Mouse (Mus musculus) forelimb bud, embryonic 11.5 days (tissue): ENCODE measurements at regions not wholly inside any gene's neighbourhood (a gene's known extent, or its start where the extent isn't known, plus 50 kb on each side); places are given as distances from the start of the nearest gene placed in this dataset.

Experiments used
- DNase-seq: peaks from one replicate; pipeline ENCODE4 v3.0.0-alpha.2; 2012; ENCODE audit warnings: low read depth, low spot score

DNA sequence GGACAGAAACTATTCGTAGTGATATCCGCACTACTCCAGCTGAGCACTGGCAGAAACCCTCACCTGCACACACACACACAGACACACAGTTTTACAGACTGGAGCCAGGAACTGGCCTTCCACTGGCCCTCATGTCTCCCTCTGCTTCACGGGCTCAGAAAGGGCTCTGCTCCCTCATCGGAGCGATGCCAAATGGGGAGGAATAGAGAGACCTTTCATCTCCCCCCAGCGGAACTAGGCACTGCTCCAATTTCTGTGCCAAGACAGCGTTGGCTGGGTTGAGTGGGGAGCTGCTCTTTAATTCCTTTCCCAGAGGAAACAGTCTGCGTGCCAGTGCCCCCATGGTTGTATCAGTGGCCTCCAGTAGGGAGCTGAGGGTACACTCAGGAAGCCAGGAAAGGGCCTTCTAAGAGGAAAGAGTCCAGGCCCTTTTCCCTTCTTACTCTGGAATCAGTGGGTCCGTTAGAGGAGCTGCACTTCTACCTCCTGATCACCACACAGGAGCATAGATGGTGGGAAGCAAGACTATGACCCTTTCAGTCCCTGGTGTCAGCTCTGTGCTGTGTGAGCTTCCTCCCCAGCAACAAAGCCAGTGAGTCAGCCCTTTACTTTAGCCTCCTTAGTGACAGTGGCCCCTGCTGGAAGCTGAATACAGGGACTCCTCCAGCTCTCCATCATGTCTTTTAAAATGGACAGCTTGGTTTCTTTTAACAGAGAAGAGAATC is 452.7 kb downstream of the Rps24 start:
- DNase-seq: no peak

DNA sequence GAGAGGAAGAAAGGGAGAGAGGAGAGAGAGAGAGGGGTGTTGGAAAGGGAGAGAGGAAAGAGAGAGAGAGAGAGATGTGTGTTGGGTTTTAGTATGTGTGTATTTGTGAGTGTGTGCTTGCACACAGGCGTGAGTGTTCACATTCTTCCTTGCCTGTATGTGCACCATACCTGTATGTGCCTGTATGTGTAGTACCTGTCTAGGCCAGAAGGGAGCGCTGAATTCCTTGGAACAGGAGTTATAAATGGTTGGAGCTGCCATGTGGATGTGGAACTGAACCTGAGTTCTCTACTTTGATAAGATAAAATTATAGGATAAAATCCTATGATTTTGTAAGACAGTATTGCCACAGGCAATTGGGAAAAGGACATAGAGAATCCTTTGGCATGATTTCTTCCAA is 458.8 kb downstream of the Rps24 start:
- no peak for DNase-seq

DNA sequence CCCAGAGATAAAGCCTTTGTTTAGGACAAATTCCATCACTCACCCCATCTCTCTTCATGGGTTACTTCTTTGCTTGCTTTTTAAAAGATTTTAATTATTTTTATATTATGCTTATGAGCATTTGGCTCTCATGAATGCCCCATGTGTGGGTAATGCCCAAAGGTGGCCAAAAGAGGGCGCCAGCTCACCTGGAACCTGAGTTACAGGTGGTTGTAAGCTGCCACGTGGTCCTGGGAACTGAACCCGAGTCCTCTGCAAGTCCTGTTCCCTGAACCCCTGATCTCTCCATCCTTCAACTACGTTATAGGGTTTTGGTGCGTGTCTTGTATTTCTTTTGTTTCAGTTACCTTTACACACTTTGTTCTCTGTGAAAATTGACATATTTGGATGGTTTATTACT is 460.2 kb downstream of the Rps24 start:
- no peak for DNase-seq

DNA sequence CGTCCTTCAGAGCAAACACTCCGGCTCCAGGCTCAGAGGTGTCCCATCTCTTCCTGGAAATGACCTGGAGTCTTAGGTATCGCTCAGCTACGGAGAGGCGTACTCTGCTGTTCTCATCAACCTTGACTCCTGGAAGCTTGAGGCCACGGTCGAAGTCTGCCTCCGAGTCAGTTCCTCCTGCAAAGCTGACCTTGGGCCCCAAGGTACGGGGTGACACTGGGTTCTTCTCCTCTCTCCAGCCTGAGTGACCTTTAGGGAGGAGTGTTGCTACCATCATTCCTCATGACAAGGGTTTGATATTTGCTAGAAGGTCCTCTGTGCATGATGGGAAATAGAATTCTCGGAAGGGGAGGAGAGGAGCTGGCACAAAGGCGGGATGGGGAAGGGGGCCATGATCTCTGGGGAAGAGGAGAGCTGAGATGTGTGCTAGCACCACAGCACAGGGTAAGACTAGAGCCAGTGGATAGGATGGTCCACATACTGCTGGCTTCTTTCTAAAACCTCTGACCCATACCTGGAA is 469.0 kb downstream of the Rps24 start:
- DNase-seq: no peak

DNA sequence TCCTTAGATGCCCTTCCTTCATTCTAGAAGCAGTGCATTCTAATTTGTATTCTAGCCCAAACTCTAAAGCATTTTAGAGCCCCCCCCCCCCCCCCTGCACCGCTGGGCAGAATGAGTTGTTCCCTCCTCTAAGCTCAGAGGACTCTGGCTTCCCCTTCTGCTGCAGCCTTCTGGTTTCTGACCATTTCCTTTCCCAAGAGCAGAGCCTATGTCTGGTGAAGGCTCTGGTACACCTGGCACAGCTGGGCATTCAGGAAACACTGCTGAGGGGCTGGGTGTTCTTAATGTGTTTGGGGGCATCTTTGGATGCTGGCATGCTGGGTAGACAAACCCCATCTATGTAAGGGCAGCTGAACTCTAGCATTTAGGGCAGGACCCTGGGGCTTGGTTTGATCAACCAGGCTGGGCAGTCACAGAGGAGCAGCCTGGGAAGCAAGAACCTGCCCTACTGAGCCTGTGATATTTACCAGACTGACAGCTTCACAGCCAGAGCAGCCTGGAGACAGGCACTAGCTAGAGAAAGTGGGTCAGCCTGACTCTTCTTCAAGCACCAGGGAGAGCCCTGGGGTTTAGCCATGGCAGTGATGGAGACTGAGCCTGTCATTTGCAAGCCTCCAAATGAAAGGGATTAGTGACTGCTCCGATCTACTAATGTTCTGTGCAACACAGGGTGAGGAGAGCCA is 469.7 kb downstream of the Rps24 start:
- no peak for DNase-seq

DNA sequence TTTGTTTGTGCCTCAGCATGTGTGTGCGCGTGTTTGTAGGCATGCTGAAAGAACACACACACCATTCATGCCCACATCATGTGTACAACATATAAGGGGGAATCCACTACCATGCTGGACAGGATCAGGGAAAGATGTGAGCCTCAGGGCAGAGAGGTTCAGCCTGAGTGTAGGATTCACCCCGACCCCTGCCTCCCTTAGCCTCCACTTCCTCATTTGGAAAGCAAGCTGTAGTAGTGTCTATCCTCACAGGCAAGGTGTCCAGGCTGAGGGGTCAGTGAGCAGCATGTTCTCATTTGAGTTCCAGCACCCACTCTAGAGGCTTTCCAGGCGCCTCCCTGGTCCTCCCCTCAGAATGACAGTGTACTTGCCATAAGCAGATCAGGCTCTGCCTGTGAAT is 470.5 kb downstream of the Rps24 start:
- no peak for DNase-seq

DNA sequence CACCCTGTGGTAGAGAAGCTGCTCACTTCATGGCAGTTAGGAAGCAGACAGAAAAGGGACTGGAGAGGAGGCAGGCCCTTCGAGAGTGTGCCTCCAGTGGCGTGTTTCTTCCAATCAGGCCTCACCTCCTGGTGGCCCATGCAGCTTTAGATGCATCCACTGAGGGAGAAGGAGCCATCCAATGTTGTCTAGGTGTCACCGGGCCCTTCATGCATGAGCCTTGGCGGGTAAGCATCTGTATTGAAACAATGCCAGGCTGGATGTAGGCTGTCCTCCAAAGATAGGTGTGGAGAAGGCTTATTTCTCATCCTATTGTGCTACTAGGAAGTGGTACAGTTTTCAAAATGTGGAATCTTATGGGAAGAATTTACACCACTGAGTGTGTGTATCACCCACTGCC is 471.9 kb downstream of the Rps24 start:
- no peak for DNase-seq

DNA sequence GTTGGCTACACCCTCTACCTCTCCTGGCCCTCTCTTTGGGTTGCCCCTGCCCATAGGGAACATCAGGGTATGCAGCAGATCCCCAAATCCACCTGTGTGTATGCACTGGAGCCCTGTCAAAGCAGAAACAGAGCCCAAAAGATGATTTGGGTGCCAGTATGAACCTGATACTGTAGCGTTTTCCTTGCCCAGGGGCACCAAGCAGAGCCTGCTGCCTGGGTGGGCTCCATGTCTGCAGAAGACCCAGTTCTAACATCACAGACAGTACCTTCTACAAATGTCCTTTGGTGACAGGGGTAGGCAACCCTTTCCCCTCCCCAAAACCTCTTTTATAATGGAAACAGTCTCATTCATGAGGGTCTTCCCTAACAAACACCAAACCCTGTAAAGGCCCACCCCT is 472.5 kb downstream of the Rps24 start:
- no peak for DNase-seq

DNA sequence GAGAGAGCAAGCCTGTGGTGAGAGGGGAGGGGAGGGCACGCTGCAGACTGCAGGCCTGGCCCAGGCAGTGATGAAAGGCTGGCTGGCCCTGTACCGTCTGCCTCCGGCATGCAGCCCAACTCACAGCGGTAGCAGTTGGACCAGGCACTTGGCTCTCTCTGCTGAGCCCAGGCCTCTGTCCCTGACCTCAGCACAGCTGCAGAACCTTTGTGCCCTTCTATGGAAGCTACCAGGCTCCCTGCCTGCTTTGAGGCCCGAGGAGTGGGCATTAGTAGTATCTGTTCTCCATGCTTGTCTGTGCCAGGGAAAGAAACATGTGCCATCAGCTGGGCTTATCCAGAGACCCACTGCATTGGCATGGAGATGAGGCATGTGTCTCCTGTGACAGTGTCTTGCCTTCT is 473.2 kb downstream of the Rps24 start:
- DNase-seq: no peak

DNA sequence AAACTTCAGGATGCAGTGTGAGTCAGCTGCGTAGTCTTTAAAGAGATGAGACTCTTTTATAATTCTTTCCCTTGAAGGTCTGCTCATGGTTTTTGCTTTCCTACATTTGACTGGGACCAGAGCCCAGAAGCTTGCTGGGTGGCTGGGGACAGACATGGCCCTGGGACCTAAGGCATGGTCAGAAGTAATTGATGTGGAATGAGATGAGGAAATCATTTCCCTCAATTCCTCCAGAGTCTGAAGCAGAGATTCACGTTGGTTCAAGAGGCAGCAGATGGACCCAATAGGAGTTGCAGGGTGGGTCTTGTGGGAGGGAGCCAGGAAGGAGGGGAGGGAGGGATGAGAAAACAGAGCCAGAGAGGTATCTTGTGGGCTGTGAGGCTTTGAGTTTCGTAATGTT is 473.9 kb downstream of the Rps24 start:
- DNase-seq: no peak

DNA sequence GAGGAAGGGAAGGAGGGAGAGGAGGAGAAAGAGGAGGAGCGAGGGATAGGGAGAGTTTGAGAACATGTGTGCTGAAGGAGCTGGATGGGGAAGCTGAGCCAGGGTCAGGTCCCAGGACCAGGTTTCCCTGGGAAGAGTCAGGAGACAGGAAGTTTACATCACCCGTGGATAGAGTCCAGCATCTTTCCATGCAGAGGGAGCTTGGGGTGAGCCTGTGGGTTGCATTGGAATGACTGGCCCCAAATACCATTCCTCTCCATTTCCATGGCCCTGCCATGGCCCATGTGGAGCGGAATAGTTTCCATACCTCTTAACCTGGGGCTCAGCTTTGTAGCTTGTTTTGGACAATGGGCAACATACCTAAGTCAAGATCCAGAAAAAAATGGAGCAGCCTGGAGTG is 474.8 kb downstream of the Rps24 start:
- DNase-seq: no peak

DNA sequence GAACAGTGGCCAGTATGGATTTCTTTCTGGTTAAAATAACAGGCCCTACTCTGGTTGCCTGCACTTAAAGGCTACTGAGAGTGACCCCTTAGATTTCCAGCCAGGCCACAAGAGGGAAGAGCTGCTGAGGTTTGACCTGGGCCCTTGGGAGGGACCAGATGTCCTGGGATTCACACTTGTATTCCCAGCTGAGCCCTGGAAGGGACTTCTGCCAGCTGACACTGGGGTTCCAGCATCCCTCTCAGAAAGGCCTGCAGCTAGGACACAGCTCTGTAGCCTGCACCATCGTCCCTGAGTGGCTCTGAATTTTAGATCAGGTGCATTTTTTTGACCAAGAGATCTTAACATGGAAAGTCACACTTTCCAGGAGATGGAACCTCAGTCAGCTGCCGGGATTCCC is 482.7 kb downstream of the Rps24 start:
- no peak for DNase-seq

DNA sequence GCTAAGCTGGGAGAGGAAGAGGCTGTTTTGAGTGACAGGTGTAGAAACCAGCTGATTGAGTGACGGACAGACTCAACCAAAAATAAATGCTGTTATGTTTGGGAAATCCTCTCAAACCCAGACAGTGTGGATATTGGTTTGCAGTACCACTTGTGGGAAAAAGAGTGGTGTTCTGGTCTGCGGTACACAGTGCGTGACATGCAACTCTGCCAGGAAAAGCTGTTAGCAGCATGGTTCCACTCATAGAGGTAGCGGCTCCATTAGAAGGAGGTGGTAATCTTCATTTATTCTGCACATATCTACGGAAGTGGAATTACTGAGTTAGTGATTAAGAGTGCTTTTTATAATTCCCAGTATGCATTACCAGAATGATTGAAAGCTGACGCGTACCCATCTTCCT is 485.4 kb downstream of the Rps24 start:
- no peak for DNase-seq

DNA sequence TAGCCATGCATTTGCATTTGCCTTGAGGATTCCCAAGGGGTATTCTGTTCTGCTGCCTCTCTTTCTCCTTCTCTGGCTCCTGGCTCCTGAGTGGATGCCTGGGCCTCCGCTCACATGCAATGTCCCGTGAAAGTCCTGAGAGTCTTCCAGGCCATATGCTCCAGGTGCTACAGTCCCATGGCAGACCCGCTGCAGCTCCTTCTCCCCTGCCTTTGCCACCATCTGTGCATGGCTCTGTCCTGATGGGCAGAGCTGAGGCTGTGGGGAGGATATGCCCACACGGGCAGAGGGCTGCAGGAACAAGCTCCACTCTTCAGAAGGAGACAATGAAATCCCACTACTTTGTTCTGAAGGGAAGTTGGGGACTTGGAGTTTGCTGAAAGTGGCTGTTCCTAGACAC is 485.9 kb upstream of the Zmiz1 start:
- DNase-seq: no peak

DNA sequence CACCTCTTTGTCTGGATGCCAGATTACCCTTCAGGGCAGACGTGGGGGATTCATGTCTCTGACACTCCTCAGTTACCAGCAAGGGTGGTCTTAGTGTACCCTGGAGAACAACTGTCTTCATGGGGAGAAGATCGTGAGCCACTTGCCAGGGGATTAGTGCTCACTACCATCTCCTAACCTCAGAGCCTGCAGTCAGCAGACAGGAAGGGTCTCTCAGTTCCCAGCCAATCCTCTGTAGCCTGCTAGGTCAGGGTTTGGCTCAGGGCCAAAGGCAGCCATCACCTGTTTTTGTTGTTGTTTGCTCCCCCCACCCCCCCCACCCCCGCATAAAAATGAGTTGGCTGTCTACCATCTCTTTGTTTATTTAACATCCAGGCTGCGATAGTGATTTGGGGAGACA is 485.4 kb upstream of the Zmiz1 start:
- no peak for DNase-seq

DNA sequence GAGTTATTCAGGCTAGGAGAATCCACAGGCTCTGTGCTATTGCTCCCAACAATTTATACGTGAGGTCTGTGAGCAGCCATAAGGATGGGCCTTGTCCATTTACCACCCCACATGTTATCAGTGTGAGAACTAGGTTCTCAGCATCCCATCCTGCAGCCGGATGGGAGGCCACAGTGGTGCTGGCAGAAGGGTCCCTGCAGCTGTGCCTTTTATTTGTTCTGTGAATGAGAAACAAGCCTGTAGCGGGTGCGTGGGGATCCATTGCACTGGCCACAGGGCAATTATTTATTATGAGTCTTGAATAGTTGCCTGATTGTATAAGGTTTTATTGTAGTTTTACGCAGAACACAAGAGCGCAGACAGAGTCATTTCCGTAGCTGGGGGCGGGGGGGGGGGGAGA is 476.5 kb upstream of the Zmiz1 start:
- peak; percentile 53 for DNase-seq

DNA sequence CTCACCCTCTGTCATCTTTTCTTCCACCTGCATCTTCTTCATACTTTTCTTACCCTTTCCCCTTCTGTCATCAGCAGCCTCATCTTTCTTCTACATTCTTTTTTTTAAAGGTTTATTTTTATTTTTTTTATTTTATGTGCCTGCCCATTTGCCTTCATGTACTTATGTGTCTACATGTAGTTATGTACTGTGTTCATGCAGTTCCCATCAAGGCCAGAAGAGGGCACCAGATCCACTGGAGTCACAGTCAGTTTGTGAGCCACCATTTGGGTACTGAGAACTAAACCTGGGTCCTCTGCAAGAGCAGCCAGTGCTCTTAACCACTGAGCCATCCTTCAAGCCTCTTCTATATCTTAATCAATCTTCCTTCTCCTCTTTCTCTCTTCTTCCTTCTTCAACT is 475.7 kb upstream of the Zmiz1 start:
- DNase-seq: no peak

DNA sequence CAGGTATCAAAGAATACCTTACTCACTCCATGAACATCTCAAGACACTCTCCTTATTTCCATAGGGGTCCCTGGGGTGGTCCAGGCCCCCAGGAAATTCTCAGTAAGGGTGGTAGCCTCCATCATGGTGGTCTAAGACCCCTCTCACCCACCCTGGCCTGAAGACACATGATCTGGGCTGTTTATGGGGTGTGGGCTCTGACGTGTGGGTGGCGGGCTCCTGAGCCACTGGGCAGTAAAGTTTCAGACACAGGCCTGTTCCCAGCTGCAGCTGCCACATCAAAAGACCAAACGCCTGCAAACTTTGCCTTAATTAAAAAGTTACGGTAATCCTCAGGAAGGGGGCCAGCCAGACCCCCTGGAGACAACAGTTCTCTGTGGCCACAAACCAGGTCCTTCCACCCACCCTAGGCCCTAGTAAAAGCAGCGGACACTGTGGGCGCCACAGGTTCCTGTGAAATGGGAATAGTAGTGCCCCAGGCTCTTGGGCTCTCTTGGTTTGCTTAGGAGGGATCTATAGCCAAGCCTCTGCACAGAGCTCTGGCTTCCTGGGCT is 473.1 kb upstream of the Zmiz1 start:
- DNase-seq: peak; percentile 74

DNA sequence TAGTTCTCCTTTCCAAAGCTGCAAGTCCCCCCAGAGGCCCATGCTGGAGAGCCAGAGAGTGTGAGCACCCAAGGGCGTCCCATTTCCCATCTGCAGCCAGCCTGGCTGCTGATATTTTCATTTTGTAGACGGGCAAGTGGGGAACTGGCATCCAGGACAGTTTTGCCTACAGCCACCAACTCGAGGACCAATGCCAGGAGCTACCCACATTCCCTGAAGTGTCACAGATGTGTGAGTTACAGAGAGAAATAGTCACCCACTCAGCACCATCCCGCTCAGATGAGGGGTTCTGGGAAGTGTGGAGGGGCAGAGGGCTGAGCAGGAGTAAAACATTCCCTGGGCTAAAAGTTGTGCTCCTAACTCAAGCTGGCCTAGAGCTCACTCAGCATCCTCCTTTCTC is 472.6 kb upstream of the Zmiz1 start:
- no peak for DNase-seq

DNA sequence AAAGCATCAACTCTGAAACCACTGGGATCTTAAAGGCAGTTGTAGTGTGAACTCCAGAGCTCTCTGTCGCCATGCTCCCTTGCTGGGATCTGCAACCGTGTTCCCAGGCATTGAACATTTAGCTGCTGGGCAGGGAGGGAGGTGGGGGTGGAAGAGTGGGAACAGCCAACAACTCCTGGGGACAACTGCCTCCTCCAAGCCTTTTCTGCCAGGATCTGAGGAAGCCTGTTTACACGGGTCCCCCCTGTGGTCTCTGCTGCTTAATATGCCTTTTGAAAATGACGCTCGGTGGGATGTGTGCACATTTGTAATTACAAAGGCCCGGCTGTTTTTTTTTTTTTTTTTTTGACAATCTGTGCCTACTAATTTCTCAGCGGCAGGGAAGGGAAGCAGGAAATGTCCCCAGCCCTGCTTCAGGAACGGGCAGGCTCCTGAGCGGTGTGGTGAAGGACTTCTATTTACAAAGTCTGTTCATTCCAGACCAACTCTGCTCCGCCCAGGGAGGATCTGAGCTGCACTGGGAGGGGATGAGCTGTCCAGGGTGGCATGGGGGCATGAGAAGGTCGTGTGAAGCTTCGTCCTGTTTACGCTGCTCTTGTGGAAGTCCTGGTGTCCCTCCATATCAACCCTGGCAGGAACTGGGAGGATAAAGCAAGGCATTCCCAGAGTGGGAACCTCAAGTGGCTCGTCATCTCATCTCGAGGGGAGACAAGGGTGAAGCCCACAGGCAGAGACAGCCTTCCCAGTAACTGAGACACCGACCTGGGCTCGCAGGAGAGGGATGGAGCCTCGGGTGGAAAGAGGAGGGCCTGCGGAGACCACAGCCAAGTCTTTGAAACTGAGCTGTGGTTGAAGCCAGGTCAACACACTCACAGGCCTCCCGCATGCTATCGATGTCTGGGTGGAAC is 465.0 kb upstream of the Zmiz1 start:
- peak; percentile 51 for DNase-seq

DNA sequence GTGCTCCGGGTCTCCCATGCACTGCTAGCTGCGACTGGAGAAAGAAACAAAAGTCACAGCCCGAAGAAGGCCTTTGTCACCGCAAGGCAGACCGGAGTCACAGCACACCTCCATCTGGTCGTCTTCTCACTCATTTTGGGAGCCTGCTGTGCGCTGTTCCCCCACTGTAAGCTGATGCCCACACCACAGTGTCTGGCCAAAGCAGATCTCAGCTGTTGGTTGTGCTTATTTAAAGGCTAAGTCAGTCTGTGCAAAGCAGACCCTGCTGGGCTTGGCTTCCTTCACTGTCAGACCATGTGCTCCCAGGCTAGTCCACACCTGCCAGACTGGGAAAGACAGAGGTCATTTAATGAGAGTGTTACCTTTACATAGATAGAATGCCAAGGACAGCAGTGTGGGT is 463.8 kb upstream of the Zmiz1 start:
- DNase-seq: no peak
